Mouse (Mus musculus): Measurements from ENCODE around the gene Wdr82. TPM values are rescaled to one million over a fixed set of nuclear protein-coding genes. Genes with fewer than 3 reads are reported as not detected.
A peak's percentile ranks its signal among the peaks of the same experiment; 100 is the strongest.

Gene Wdr82
- polyA plus RNA-seq, 1 experiment from 2014 or later = 35.5 TPM

DNA sequence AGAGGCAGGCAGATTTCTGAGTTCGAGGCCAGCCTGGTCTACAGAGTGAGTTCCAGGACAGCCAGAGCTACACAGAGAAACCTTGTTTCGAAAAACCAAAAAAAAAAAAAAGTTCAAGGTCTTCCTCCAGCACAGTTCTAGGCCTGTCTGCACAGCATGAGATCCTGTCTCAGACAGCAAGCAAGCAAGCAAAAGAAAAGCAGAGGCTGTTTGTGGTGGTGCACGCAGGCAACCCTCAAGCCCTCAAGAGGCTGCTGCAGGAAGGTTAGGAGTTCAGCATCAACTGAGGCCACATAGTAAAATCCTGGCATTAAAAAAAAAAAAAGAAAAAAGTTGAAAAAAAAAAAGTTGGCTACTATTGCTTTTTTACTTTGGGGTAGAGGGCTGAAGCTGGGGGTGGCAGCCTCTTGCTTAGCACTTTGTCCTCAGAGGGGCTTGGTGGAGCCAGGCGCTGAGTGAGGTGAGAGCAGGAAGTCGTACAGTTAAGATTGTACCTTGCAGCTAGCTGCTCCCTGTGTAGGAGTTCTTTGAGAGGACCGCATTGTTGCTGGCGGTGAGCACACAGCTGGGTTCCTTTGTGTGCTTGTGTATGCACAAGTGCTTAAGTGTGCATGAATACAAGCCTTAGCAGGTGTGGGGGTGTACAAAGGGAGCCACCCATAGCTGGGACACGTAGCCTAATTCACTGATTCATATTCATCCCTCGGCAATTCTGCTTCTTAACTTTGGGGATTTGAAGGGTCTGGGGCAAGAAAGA, 40.3 kb downstream of the Wdr82 start:
- Histone ChIP-seq H3K4me3 (ENCODE audit: low read depth, low read length) (no peak overlapping the region), H3K4me2 (ENCODE audit: low read length) (peak overlapping the region; percentile 59), H3K27me3 (ENCODE audit: control insufficient read depth, insufficient read depth, low read depth, low read length) (no peaks in the 10 kb centered on the region), H3K9ac (ENCODE audit: low read depth, low read length) (peak overlapping the region; percentile 58; the same call in 1 of the 2 replicates), H3K27ac (ENCODE audit: low read length) (peak overlapping the region; percentile 67), H3K4me1 (ENCODE audit: control insufficient read depth, insufficient read depth, low read length) (peaks cover 15% of the 10 kb centered on the region), H3K9me3 (replicated peaks; ENCODE audit: control insufficient read depth, low read length, poor library complexity, severe bottlenecking) (no peaks in the 10 kb centered on the region), H3K36me3 (ENCODE audit: control insufficient read depth, insufficient read depth, low read length) (peaks cover 30% of the 10 kb centered on the region)
- 28% methylated on average over 9 of the region's 9 CpGs for WGBS
- ATAC-seq = no peak

DNA sequence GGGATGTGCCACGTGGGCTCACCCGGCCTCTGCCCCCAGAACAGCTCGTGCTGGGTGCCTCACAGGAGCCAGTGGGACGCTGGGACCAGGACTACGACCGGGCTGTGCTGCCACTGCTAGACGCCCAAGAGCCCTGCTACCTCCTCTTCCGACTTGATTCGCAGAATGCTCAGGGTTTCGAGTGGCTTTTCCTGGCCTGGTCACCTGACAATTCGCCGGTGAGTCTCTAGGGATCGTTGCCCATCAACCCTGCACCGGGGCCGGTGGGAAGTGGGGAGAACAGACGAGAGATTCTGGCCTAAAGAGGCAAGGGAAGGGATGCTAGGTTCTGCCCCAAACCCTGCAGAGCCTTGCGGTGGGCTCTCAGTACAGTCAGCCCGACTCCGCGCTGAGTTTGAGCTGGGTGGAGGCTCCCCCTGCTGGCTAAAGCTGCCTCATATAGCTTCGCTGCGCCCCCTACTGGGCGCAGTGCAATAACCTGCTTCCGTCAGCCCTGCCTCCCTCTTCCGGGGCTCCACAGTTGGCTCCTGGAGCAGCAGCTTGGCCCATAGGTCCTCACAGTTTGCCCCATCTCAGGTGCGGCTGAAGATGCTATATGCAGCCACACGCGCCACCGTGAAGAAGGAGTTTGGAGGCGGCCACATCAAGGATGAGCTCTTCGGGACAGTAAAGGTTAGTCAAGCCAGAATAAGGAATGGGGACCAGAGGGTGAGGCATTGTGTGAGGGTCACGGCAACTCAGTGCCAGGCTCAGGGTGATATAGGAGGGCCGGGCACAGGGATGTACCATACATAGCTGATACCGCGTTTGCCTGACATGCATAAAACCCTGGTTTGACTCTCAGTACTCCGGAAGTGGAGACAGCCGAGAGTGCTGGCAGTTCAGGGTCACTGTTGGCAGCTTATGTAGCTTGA, 41.2 kb downstream of the Wdr82 start:
- peak overlapping the region; percentile 11; the same call in 1 of the 2 replicates for H3K4me3 ChIP-seq (ENCODE audit: low read depth, low read length)
- ATAC-seq = peak; percentile 79
- H3K36me3 ChIP-seq (ENCODE audit: control insufficient read depth, insufficient read depth, low read length) = peaks cover 30% of the 10 kb centered on the region
- H3K4me1 ChIP-seq (ENCODE audit: control insufficient read depth, insufficient read depth, low read length) = peaks cover 9% of the 10 kb centered on the region
- H3K27ac ChIP-seq (ENCODE audit: low read length) = peak overlapping the region; percentile 67
- no peaks in the 10 kb centered on the region for H3K27me3 ChIP-seq (ENCODE audit: control insufficient read depth, insufficient read depth, low read depth, low read length)
- peak overlapping the region; percentile 59 for H3K4me2 ChIP-seq (ENCODE audit: low read length)
- no peaks in the 10 kb centered on the region for H3K9me3 ChIP-seq (replicated peaks; ENCODE audit: control insufficient read depth, low read length, poor library complexity, severe bottlenecking)
- 15% methylated on average over 37 of the region's 37 CpGs for WGBS
- peak overlapping the region; percentile 58 for H3K9ac ChIP-seq (ENCODE audit: low read depth, low read length)

DNA sequence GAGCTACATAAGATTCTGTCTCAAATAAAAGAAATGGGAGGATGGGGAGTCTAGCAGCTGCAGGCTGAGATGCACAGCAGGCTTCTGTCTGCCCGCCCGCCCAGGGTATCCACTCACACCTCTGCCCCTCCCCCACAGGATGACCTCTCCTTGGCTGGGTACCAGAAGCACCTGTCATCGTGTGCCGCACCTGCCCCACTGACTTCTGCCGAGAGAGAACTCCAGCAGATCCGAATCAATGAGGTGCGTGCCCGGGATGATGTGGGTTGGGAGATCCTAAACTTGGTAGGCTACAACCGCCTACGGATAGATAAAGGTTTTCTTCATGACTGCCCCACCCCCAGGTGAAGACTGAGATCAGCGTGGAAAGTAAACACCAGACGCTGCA, 41.9 kb downstream of the Wdr82 start:
- H3K27me3 ChIP-seq (ENCODE audit: control insufficient read depth, insufficient read depth, low read depth, low read length) = no peaks in the 10 kb centered on the region
- no peak overlapping the region for H3K27ac ChIP-seq (ENCODE audit: low read length)
- 89% methylated on average over 12 of the region's 12 CpGs for WGBS
- ATAC-seq = no peak
- H3K4me2 ChIP-seq (ENCODE audit: low read length) = no peak overlapping the region
- H3K36me3 ChIP-seq (ENCODE audit: control insufficient read depth, insufficient read depth, low read length) = peaks cover 30% of the 10 kb centered on the region
- H3K4me3 ChIP-seq (ENCODE audit: low read depth, low read length) = no peak overlapping the region
- H3K4me1 ChIP-seq (ENCODE audit: control insufficient read depth, insufficient read depth, low read length) = peaks cover 7% of the 10 kb centered on the region
- no peak overlapping the region for H3K9ac ChIP-seq (ENCODE audit: low read depth, low read length)
- H3K9me3 ChIP-seq (replicated peaks; ENCODE audit: control insufficient read depth, low read length, poor library complexity, severe bottlenecking) = no peaks in the 10 kb centered on the region

- peaks cover 7% of the 10 kb centered on the region for H3K4me1 ChIP-seq (ENCODE audit: control insufficient read depth, insufficient read depth, low read length)
- no peaks in the 10 kb centered on the region for H3K27me3 ChIP-seq (ENCODE audit: control insufficient read depth, insufficient read depth, low read depth, low read length)
- H3K9me3 ChIP-seq (replicated peaks; ENCODE audit: control insufficient read depth, low read length, poor library complexity, severe bottlenecking) = no peaks in the 10 kb centered on the region
- no peak overlapping the region for H3K27ac ChIP-seq (ENCODE audit: low read length)
- H3K4me2 ChIP-seq (ENCODE audit: low read length) = no peak overlapping the region
- 87% methylated on average over 6 of the region's 6 CpGs for WGBS
- no peak overlapping the region for H3K4me3 ChIP-seq (ENCODE audit: low read depth, low read length)
- H3K9ac ChIP-seq (ENCODE audit: low read depth, low read length) = no peak overlapping the region
- ATAC-seq = no peak
- H3K36me3 ChIP-seq (ENCODE audit: control insufficient read depth, insufficient read depth, low read length) = peaks cover 27% of the 10 kb centered on the region
These were observed 44.8 kb downstream of the Wdr82 start for GRCm38 (mm10) chr9:106215341-106216125.

DNA sequence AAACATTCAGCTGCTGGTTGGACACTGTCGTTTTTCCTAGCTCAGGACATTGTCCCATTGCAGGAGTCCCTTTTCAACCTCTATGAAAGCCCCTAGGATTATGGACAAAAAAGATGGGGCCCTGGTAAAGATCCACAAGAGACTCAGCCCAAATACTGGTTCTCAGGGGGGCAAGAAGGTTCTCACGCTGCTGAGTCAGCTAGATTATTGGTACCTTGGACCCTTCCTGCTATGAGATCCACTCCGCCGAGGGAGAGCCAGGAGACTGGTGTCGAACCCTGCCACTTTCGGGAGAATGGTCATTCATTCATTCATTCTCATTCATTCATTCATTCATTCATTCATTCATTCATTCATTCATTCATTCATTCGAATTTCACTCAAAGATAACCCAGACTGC, 46.2 kb downstream of the Wdr82 start:
- no peak overlapping the region for H3K27ac ChIP-seq (ENCODE audit: low read length)
- H3K9ac ChIP-seq (ENCODE audit: low read depth, low read length) = no peak overlapping the region
- peaks cover 27% of the 10 kb centered on the region for H3K36me3 ChIP-seq (ENCODE audit: control insufficient read depth, insufficient read depth, low read length)
- ATAC-seq = no peak
- H3K27me3 ChIP-seq (ENCODE audit: control insufficient read depth, insufficient read depth, low read depth, low read length) = no peaks in the 10 kb centered on the region
- WGBS = 84% methylated on average over 7 of the region's 7 CpGs
- H3K4me3 ChIP-seq (ENCODE audit: low read depth, low read length) = no peak overlapping the region
- H3K4me2 ChIP-seq (ENCODE audit: low read length) = no peak overlapping the region
- H3K9me3 ChIP-seq (replicated peaks; ENCODE audit: control insufficient read depth, low read length, poor library complexity, severe bottlenecking) = no peaks in the 10 kb centered on the region
- H3K4me1 ChIP-seq (ENCODE audit: control insufficient read depth, insufficient read depth, low read length) = no peaks in the 10 kb centered on the region

DNA sequence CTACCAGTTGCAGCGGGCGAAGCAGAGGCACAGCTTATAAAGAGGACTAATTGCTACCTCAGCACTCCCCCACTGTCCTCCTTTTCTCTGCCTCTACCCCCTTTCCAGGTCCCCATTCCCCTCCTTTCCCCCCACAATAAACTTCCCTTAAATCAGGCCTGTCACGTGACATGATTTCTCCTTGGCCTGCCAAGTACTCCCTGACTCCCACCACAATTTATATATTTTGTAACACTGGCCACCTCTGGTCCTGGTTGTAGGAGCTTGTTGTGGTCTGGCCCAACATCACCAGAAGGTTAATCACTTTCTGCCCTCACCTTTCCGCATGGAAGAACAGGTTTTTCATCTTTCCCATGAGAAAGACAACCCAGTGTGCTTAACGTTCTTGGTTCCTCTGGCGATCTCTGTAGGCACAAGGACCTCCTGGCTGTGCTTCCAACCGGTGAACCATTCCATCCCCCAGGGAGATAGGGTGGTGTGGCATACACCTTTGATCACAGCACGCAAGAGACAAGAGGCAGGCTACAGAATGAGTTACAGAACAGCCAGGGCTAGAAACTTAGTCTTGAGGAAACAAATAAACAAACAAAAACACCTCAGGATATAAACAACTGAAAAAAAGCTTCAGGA, 50.3 kb downstream of the Wdr82 start:
- no peak overlapping the region for H3K27ac ChIP-seq (ENCODE audit: low read length)
- H3K4me2 ChIP-seq (ENCODE audit: low read length) = no peak overlapping the region
- H3K4me1 ChIP-seq (ENCODE audit: control insufficient read depth, insufficient read depth, low read length) = peaks cover 4% of the 10 kb centered on the region; the same call in 1 of the 2 replicates
- H3K9ac ChIP-seq (ENCODE audit: low read depth, low read length) = no peak overlapping the region
- H3K27me3 ChIP-seq (ENCODE audit: control insufficient read depth, insufficient read depth, low read depth, low read length) = no peaks in the 10 kb centered on the region
- H3K4me3 ChIP-seq (ENCODE audit: low read depth, low read length) = no peak overlapping the region
- H3K36me3 ChIP-seq (ENCODE audit: control insufficient read depth, insufficient read depth, low read length) = no peaks in the 10 kb centered on the region
- no peak for ATAC-seq
- H3K9me3 ChIP-seq (replicated peaks; ENCODE audit: control insufficient read depth, low read length, poor library complexity, severe bottlenecking) = no peaks in the 10 kb centered on the region
- WGBS = 74% methylated on average over 8 of the region's 8 CpGs

DNA sequence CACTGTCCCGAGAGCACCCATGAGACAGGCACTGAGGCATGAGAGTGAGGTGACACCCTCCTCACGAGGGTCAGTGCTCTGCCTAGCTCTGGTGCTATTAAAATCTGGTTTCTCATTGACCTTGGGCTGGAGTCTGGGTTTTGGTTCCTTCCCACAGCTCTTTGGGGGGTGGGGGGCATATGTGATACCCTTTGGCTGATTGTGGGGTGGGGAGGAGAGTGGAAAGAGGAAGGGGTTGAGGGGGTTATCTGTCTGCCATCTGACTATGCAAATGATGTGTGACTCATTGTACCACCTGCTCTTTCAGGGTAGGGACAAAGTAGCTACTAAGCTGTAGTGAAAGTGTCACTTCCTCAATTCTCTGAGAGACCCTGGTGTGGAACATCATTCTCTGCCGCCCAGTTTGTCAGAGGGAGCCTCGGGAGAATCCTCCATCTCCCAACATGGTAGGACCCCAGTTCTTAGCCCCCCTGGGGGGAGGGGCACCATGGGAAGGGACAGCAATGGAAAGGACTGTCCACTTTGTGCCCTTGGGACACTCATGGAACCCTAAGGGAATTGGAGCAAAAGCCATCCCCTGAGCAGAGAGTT, 51.6 kb downstream of the Wdr82 start, which contains the start of gene Tlr9:
Gene Tlr9, plus strand, starts transcription at position 338 of the 591 bp plus-strand sequence.
- Histone ChIP-seq H3K27me3 (ENCODE audit: control insufficient read depth, insufficient read depth, low read depth, low read length) (no peaks in the 10 kb centered on the region), H3K4me1 (ENCODE audit: control insufficient read depth, insufficient read depth, low read length) (peaks cover 6% of the 10 kb centered on the region; the same call in 1 of the 2 replicates), H3K4me2 (ENCODE audit: low read length) (no peak within 1 kb of the TSS), H3K9ac (ENCODE audit: low read depth, low read length) (no peak within 1 kb of the TSS), H3K9me3 (replicated peaks; ENCODE audit: control insufficient read depth, low read length, poor library complexity, severe bottlenecking) (no peaks in the 10 kb centered on the region), H3K27ac (ENCODE audit: low read length) (no peak within 1 kb of the TSS), H3K4me3 (ENCODE audit: low read depth, low read length) (no peak within 1 kb of the TSS), H3K36me3 (ENCODE audit: control insufficient read depth, insufficient read depth, low read length) (no peaks in the 10 kb centered on the region)
- ATAC-seq = no peak
- WGBS = 73% methylated on average over 3 of the region's 4 CpGs

DNA sequence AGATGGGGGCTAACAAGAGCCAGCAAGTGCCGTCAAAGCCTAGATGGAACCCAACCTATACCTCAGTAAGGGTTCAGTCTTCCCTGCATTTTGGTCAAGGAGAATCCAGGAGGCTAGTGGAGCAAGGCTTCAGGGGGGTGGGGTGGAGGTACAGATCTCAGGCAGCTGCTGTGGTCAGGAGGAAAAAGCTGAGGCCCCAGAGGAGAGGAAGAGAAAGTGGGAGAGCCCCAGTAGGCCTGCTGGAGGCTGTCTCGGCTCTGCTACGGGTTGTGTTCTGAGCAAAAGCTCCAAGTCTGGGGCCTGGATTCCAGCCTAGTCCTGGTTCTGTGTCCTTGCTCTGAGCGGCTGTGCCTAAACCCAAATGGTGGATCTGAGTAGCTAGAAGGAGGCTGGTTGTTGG, 52.3 kb downstream of the Wdr82 start:
- H3K27me3 ChIP-seq (ENCODE audit: control insufficient read depth, insufficient read depth, low read depth, low read length) = no peaks in the 10 kb centered on the region
- WGBS = 83% methylated on average over 4 of the region's 4 CpGs

More for the DNA sequence above, 52.3 kb downstream of the Wdr82 start:
- Histone ChIP-seq H3K9ac (ENCODE audit: low read depth, low read length) (no peak overlapping the region), H3K4me3 (ENCODE audit: low read depth, low read length) (no peak overlapping the region), H3K4me1 (ENCODE audit: control insufficient read depth, insufficient read depth, low read length) (peaks cover 6% of the 10 kb centered on the region; the same call in 1 of the 2 replicates), H3K9me3 (replicated peaks; ENCODE audit: control insufficient read depth, low read length, poor library complexity, severe bottlenecking) (no peaks in the 10 kb centered on the region), H3K4me2 (ENCODE audit: low read length) (no peak overlapping the region), H3K27ac (ENCODE audit: low read length) (no peak overlapping the region), H3K36me3 (ENCODE audit: control insufficient read depth, insufficient read depth, low read length) (no peaks in the 10 kb centered on the region)
- no peak for ATAC-seq

Measured in midbrain, embryonic 16.5 days (tissue).